Mouse (Mus musculus) stomach, postnatal 0 days (tissue): Measurements from ENCODE around the gene Rnd2. TPM values are rescaled to one million over a fixed set of nuclear protein-coding genes. Genes with fewer than 3 reads are reported as not detected.
A peak's percentile ranks its signal among the peaks of the same experiment; 100 is the strongest.
"Not testable (repeated sequence)": the region's sequence is repeated elsewhere in the genome, so short reads cannot be mapped to it uniquely, and the experiment has no call there.

Experiments used
- ATAC-seq: fragments of 200-750 bp; cut with Nextera tagmentation; 2 replicates; pipeline ENCODE4 v1.8.0; 2017; ENCODE audit not compliant: low FRiP score, low TSS enrichment
- DNase-seq: peaks from one replicate; pipeline ENCODE4 v3.0.0-alpha.2; 2016; ENCODE audit warnings: low spot score
- H3K27ac ChIP-seq: fragments of 300-500 bp; sonication (generic); replicated peaks from 2 replicates; pipeline ENCODE4 v1.5.1; 2014; ENCODE audit warnings: mild to moderate bottlenecking, control low read depth
- H3K27me3 ChIP-seq: fragments of 300-500 bp; sonication (generic); 2 replicates; pipeline ENCODE4 v1.6.1; 2014; ENCODE audit warnings: low read length; ENCODE audit not compliant: control insufficient read depth, insufficient read depth
- H3K36me3 ChIP-seq: fragments of 300-500 bp; sonication (generic); 2 replicates; pipeline ENCODE4 v1.6.1; 2014; ENCODE audit warnings: low read length, mixed read lengths; ENCODE audit not compliant: control insufficient read depth, insufficient read depth
- H3K4me1 ChIP-seq: fragments of 300-500 bp; sonication (generic); replicated peaks from 2 replicates; pipeline ENCODE4 v1.6.1; 2014; ENCODE audit warnings: antibody characterized with exemption; ENCODE audit not compliant: control insufficient read depth, insufficient read depth
- H3K4me2 ChIP-seq: fragments of 300-500 bp; sonication (generic); replicated peaks from 2 replicates; pipeline ENCODE4 v1.6.1; 2014; ENCODE audit warnings: low read depth, mild to moderate bottlenecking, control low read depth, moderate library complexity
- H3K4me3 ChIP-seq: fragments of 300-500 bp; sonication (generic); 2 replicates; pipeline ENCODE4 v1.5.1; 2014; ENCODE audit warnings: low read depth, low read length, control low read depth
- H3K9ac ChIP-seq: fragments of 300-500 bp; sonication (generic); 2 replicates; pipeline ENCODE4 v1.6.1; 2014; ENCODE audit warnings: mild to moderate bottlenecking, low read length, control low read depth, mixed read lengths
- H3K9me3 ChIP-seq: fragments of 300-500 bp; sonication (generic); 2 replicates; pipeline ENCODE4 v1.6.1; 2016; ENCODE audit warnings: low read length; ENCODE audit not compliant: control insufficient read depth
- CTCF ChIP-seq: IDR thresholded peaks from 2 replicates; pipeline ENCODE4 v1.5.1; 2016; ENCODE audit warnings: antibody characterized with exemption, low read depth, mild to moderate bottlenecking, moderate library complexity
- EP300 ChIP-seq: optimal IDR thresholded peaks from 2 replicates; pipeline ENCODE3; 2016; ENCODE audit warnings: antibody characterized with exemption
- WGBS: fragments of 180-500 bp; shearing (Covaris S2); extraction: QIAGEN DNeasy Blood & Tissue Kit; methylation state at CpG from one replicate; pipeline ENCODE4 v1.1.7; 2014; 5-methylcytosine and 5-hydroxymethylcytosine counted together
- polyA plus RNA-seq: library from polyadenylated mRNA; unstranded; fragments of >200 nt; fragmentation: Nextera tagmentation; extraction: Ambion mirVana; gene quantifications from 2 replicates; pipeline ENCODE4 v1.2.1, GENCODE M21; 2015

Rnd2 gene
- polyA plus RNA-seq, 1 experiment from 2014 or later = 15.3 TPM

DNA sequence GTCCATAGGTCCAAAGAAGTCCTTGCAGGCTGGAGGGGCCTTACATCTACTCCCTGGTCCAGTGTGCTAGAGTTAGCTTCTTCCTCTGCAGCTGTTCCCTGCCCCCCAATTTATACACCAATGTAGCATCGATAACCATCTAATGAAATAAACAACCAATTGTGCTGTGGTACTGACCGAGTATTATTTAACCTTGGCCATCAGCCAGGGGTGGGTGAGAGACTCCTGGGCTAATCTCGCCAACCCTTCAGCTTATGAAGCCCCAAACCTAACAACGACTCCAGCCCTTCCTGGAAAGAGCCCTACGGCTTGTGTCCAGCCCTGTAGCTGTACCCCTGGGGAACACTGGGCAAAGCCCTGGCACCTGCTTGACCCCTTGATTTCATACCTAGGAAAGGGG, 9.5 kb downstream of the Rnd2 start:
- H3K4me1 ChIP-seq = no peaks in the 10 kb centered on the region
- no peak overlapping the region for H3K4me2 ChIP-seq
- 58% methylated on average over 5 of the region's 5 CpGs for WGBS
- H3K9me3 ChIP-seq = no peaks in the 10 kb centered on the region
- no peak overlapping the region for H3K9ac ChIP-seq
- TF ChIP-seq CTCF (no peak), EP300 (no peak)
- H3K36me3 ChIP-seq = no peaks in the 10 kb centered on the region
- H3K27me3 ChIP-seq = no peaks in the 10 kb centered on the region
- no peak overlapping the region for H3K27ac ChIP-seq
- ATAC-seq (no peak), DNase-seq (no peak)
- H3K4me3 ChIP-seq = no peak overlapping the region

DNA sequence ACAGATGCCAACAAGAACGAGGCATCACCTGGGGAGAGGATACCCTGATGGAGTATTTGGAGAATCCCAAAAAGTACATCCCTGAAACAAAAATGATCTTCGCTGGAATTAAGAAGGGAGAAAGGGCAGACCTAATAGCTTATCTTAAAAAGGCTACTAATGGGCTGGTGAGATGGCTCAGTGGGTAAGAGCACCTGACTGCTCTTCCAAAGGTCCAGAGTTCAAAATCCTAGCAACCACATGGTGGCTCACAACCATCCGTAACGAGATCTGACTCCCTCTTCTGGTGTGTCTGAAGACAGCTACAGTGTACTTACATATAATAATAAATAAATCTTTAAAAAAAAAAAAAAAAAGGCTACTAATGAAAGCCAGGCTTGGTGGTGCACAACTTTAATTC, 11.6 kb downstream of the Rnd2 start:
- H3K27me3 ChIP-seq, H3K27ac ChIP-seq, H3K36me3 ChIP-seq, H3K4me1 ChIP-seq, H3K9me3 ChIP-seq, DNase-seq, H3K9ac ChIP-seq, H3K4me2 ChIP-seq, ATAC-seq, H3K4me3 ChIP-seq: not testable (repeated sequence)
- 84% methylated on average over 4 of the region's 4 CpGs for WGBS

GRCm38 (mm10) chr11:101477194-101477551, 12.4 kb downstream of the Rnd2 start:
- 53% methylated on average over 4 of the region's 4 CpGs for WGBS

GRCm38 (mm10) chr11:101477552-101478211, 12.9 kb downstream of the Rnd2 start:
- no peak overlapping the region for H3K9ac ChIP-seq
- H3K27ac ChIP-seq = no peak overlapping the region
- ATAC-seq (no peak), DNase-seq (no peak)
- H3K4me1 ChIP-seq = no peaks in the 10 kb centered on the region
- WGBS = 67% methylated on average over 10 of the region's 10 CpGs
- no peaks in the 10 kb centered on the region for H3K9me3 ChIP-seq
- no peak overlapping the region for H3K4me3 ChIP-seq
- H3K36me3 ChIP-seq = no peaks in the 10 kb centered on the region
- no peaks in the 10 kb centered on the region for H3K27me3 ChIP-seq
- TF ChIP-seq CTCF (no peak), EP300 (no peak)
- no peak overlapping the region for H3K4me2 ChIP-seq

More at GRCm38 (mm10) chr11:101477194-101477551, 12.4 kb downstream of the Rnd2 start:
- no peak overlapping the region for H3K9ac ChIP-seq
- no peak overlapping the region for H3K4me3 ChIP-seq
- H3K36me3 ChIP-seq = no peaks in the 10 kb centered on the region
- H3K4me1 ChIP-seq = no peaks in the 10 kb centered on the region
- H3K4me2 ChIP-seq = no peak overlapping the region
- no peaks in the 10 kb centered on the region for H3K27me3 ChIP-seq
- no peak for ATAC-seq
- H3K9me3 ChIP-seq = no peaks in the 10 kb centered on the region
- no peak overlapping the region for H3K27ac ChIP-seq
- no peak for DNase-seq
- TF ChIP-seq EP300 = no peak
- no peak for TF ChIP-seq CTCF

DNA sequence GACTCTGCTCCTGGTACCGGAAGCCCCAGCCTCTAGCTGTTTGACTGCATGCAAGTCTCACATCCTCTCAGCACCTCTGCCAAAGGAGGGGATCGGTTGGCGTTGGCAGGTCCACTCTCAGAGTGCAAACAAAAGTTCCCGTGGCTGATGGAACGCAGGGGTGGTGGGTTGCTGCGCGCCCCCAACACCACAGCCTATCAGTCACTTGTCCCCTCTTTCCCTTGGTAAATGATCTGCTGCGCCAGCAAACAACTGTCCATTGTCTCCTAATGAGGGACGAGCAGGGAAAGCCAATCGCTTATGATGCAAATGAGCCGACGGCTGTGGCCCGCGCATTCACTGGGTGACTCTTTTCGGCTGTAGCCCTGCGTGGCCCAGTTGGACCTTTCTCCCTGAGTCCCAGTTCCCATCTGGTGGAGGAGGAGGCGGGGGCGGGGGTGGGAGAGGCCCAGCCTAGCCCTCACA, 14.4 kb downstream of the Rnd2 start:
- Histone ChIP-seq H3K27me3 (no peaks in the 10 kb centered on the region), H3K9ac (no peak overlapping the region), H3K36me3 (no peaks in the 10 kb centered on the region), H3K4me1 (no peaks in the 10 kb centered on the region), H3K4me2 (0 out of 2 replicates have a peak overlapping the region, but pooled peaks have one; percentile 9), H3K9me3 (no peaks in the 10 kb centered on the region), H3K4me3 (no peak overlapping the region), H3K27ac (no peak overlapping the region)
- TF ChIP-seq CTCF = no peak
- no peak for TF ChIP-seq EP300
- ATAC-seq (no peak), DNase-seq (no peak)
- 15% methylated on average over 17 of the region's 18 CpGs for WGBS

GRCm38 (mm10) chr11:101480912-101481311, 16.1 kb downstream of the Rnd2 start:
- H3K9me3 ChIP-seq = no peaks in the 10 kb centered on the region
- 21% methylated on average over 6 of the region's 6 CpGs for WGBS
- H3K4me3 ChIP-seq = no peak overlapping the region
- no peak overlapping the region for H3K4me2 ChIP-seq
- H3K27me3 ChIP-seq = no peaks in the 10 kb centered on the region
- no peak overlapping the region for H3K27ac ChIP-seq
- H3K36me3 ChIP-seq = no peaks in the 10 kb centered on the region
- H3K9ac ChIP-seq = no peak overlapping the region
- TF ChIP-seq CTCF (no peak), EP300 (no peak)
- H3K4me1 ChIP-seq = no peaks in the 10 kb centered on the region
- peak; percentile 72 for ATAC-seq
- DNase-seq = no peak
